Mouse (Mus musculus): ENCODE results near the gene Kcns3. TPM values are rescaled to one million over a fixed set of nuclear protein-coding genes. Genes with fewer than 3 reads are reported as not detected.

The Kcns3 gene
- polyA plus RNA-seq, 1 experiment from 2014 or later: 8.8 TPM

GRCm38 (mm10) chr12:11149421-11150191 is 1.2 kb downstream of the Kcns3 start:
- peak; percentile 76 for ATAC-seq

GRCm38 (mm10) chr12:11149121-11149420 is 1.8 kb downstream of the Kcns3 start:
- DNase-seq (ENCODE audit: low spot score): no peak
- 2% methylated on average over 14 of the region's 14 CpGs for WGBS
- no peaks in the 10 kb centered on the region for H3K9me3 ChIP-seq (ENCODE audit: low read length)
- H3K4me1 ChIP-seq (ENCODE audit: insufficient read depth, low read depth, low read length): no peaks in the 10 kb centered on the region
- no peak overlapping the region; the same call in 1 of the 2 replicates for H3K27ac ChIP-seq (ENCODE audit: low read length)
- TF ChIP-seq EP300 (IDR thresholded peaks at IDR 0.05) (no peak), CTCF (IDR thresholded peaks at IDR 0.05) (peak; percentile 48; the same call in 1 of the 2 replicates)
- no peaks in the 10 kb centered on the region for H3K36me3 ChIP-seq (ENCODE audit: insufficient read depth, low read length)
- H3K27me3 ChIP-seq (replicated peaks; ENCODE audit: insufficient read depth, low read length): peaks cover 14% of the 10 kb centered on the region
- H3K4me3 ChIP-seq (ENCODE audit: low read depth, low read length): peak overlapping the region; percentile 56
- H3K4me2 ChIP-seq (replicated peaks; ENCODE audit: low read depth, low read length): peak overlapping the region; percentile 85
- no peak for ATAC-seq
- H3K9ac ChIP-seq (replicated peaks; ENCODE audit: low read depth): no peak overlapping the region; the same call in 1 of the 2 replicates

More at GRCm38 (mm10) chr12:11149421-11150191, 1.2 kb downstream of the Kcns3 start:
- TF ChIP-seq CTCF (IDR thresholded peaks at IDR 0.05) (no peak; the same call in 1 of the 2 replicates), EP300 (IDR thresholded peaks at IDR 0.05) (no peak)
- Histone ChIP-seq H3K27me3 (replicated peaks; ENCODE audit: insufficient read depth, low read length) (peaks cover 14% of the 10 kb centered on the region), H3K4me2 (replicated peaks; ENCODE audit: low read depth, low read length) (peak overlapping the region; percentile 85), H3K9me3 (ENCODE audit: low read length) (no peaks in the 10 kb centered on the region), H3K4me3 (ENCODE audit: low read depth, low read length) (peak overlapping the region; percentile 56), H3K9ac (replicated peaks; ENCODE audit: low read depth) (peak overlapping the region; percentile 29), H3K4me1 (ENCODE audit: insufficient read depth, low read depth, low read length) (no peaks in the 10 kb centered on the region), H3K27ac (ENCODE audit: low read length) (peak overlapping the region; percentile 43; the same call in 1 of the 2 replicates), H3K36me3 (ENCODE audit: insufficient read depth, low read length) (no peaks in the 10 kb centered on the region)
- DNase-seq (ENCODE audit: low spot score): peak; percentile 86
- 1% methylated on average over 41 of the region's 41 CpGs for WGBS

- H3K36me3 ChIP-seq (ENCODE audit: insufficient read depth, low read length): no peaks in the 10 kb centered on the region
- no peak overlapping the region for H3K27ac ChIP-seq (ENCODE audit: low read length)
- WGBS: 33% methylated on average over 1 of the region's 1 CpGs
- H3K4me3 ChIP-seq (ENCODE audit: low read depth, low read length): no peak overlapping the region
- no peaks in the 10 kb centered on the region for H3K4me1 ChIP-seq (ENCODE audit: insufficient read depth, low read depth, low read length)
- no peaks in the 10 kb centered on the region for H3K9me3 ChIP-seq (ENCODE audit: low read length)
- peaks cover 5% of the 10 kb centered on the region for H3K27me3 ChIP-seq (replicated peaks; ENCODE audit: insufficient read depth, low read length)
- H3K4me2 ChIP-seq (replicated peaks; ENCODE audit: low read depth, low read length): no peak overlapping the region
- DNase-seq (ENCODE audit: low spot score) (peak; percentile 83), ATAC-seq (peak; percentile 73)
- no peak overlapping the region for H3K9ac ChIP-seq (replicated peaks; ENCODE audit: low read depth)
- TF ChIP-seq EP300 (IDR thresholded peaks at IDR 0.05) (peak; percentile 76), CTCF (IDR thresholded peaks at IDR 0.05) (no peak)
These were observed 6.0 kb downstream of the Kcns3 start for GRCm38 (mm10) chr12:11144894-11145293.

- ATAC-seq: peak; percentile 49
- TF ChIP-seq CTCF (IDR thresholded peaks at IDR 0.05): no peak
- TF ChIP-seq EP300 (IDR thresholded peaks at IDR 0.05): no peak
- DNase-seq (ENCODE audit: low spot score): peak; percentile 17
These were observed 18.4 kb downstream of the Kcns3 start for GRCm38 (mm10) chr12:11132418-11132817.

GRCm38 (mm10) chr12:11129188-11129587 is 21.7 kb downstream of the Kcns3 start:
- no peaks in the 10 kb centered on the region for H3K9me3 ChIP-seq (ENCODE audit: low read length)
- H3K27me3 ChIP-seq (replicated peaks; ENCODE audit: insufficient read depth, low read length): no peaks in the 10 kb centered on the region
- H3K9ac ChIP-seq (replicated peaks; ENCODE audit: low read depth): no peak overlapping the region
- no peak for TF ChIP-seq EP300 (IDR thresholded peaks at IDR 0.05)
- TF ChIP-seq CTCF (IDR thresholded peaks at IDR 0.05): no peak
- no peak overlapping the region for H3K27ac ChIP-seq (ENCODE audit: low read length)
- H3K36me3 ChIP-seq (ENCODE audit: insufficient read depth, low read length): no peaks in the 10 kb centered on the region
- 55% methylated on average over 3 of the region's 3 CpGs for WGBS
- H3K4me3 ChIP-seq (ENCODE audit: low read depth, low read length): no peak overlapping the region
- DNase-seq (ENCODE audit: low spot score): no peak
- no peaks in the 10 kb centered on the region for H3K4me1 ChIP-seq (ENCODE audit: insufficient read depth, low read depth, low read length)
- no peak for ATAC-seq
- no peak overlapping the region for H3K4me2 ChIP-seq (replicated peaks; ENCODE audit: low read depth, low read length)

More at GRCm38 (mm10) chr12:11132418-11132817, 18.4 kb downstream of the Kcns3 start:
- Histone ChIP-seq H3K4me2 (replicated peaks; ENCODE audit: low read depth, low read length) (no peak overlapping the region), H3K27me3 (replicated peaks; ENCODE audit: insufficient read depth, low read length) (no peaks in the 10 kb centered on the region), H3K9me3 (ENCODE audit: low read length) (no peaks in the 10 kb centered on the region), H3K27ac (ENCODE audit: low read length) (no peak overlapping the region), H3K4me3 (ENCODE audit: low read depth, low read length) (no peak overlapping the region), H3K36me3 (ENCODE audit: insufficient read depth, low read length) (no peaks in the 10 kb centered on the region), H3K9ac (replicated peaks; ENCODE audit: low read depth) (no peak overlapping the region), H3K4me1 (ENCODE audit: insufficient read depth, low read depth, low read length) (no peaks in the 10 kb centered on the region)

- DNase-seq (ENCODE audit: low spot score): no peak
- Histone ChIP-seq H3K4me2 (replicated peaks; ENCODE audit: low read depth, low read length) (no peak overlapping the region), H3K27me3 (replicated peaks; ENCODE audit: insufficient read depth, low read length) (no peaks in the 10 kb centered on the region), H3K9me3 (ENCODE audit: low read length) (no peaks in the 10 kb centered on the region), H3K4me1 (ENCODE audit: insufficient read depth, low read depth, low read length) (no peaks in the 10 kb centered on the region), H3K27ac (ENCODE audit: low read length) (no peak overlapping the region), H3K4me3 (ENCODE audit: low read depth, low read length) (no peak overlapping the region), H3K9ac (replicated peaks; ENCODE audit: low read depth) (no peak overlapping the region), H3K36me3 (ENCODE audit: insufficient read depth, low read length) (no peaks in the 10 kb centered on the region)
- 54% methylated on average over 5 of the region's 5 CpGs for WGBS
- no peak for TF ChIP-seq CTCF (IDR thresholded peaks at IDR 0.05)
- TF ChIP-seq EP300 (IDR thresholded peaks at IDR 0.05): no peak
- no peak for ATAC-seq
These were observed 24.6 kb downstream of the Kcns3 start for GRCm38 (mm10) chr12:11126186-11126759.

Data from lung, postnatal 0 days (tissue).